Mouse (Mus musculus): Measurements from ENCODE around the gene Msmb. TPM values are rescaled to one million over a fixed set of nuclear protein-coding genes. Genes with fewer than 3 reads are reported as not detected.

Gene Msmb
- total and polyA plus RNA-seq, 3 experiments, result not detected

- Histone ChIP-seq H3K27ac (ENCODE audit: control insufficient read depth, low read depth, low read length) (no peak overlapping the region), H3K9ac (ENCODE audit: control insufficient read depth, low read depth, low read length, poor library complexity, severe bottlenecking) (no peak overlapping the region), H3K79me2 (ENCODE audit: control insufficient read depth, insufficient read depth, low read length, poor library complexity) (peaks cover 9% of the 10 kb centered on the region), H3K4me1 (ENCODE audit: control insufficient read depth in 1 of 2, insufficient read depth in 2 of 2, low read length in 2 of 2) (0 out of 4 replicates have a peak, but pooled peaks cover 0 to under 1% of the 10 kb centered on the region in 2 experiments), H3K9me3 (replicated peaks; ENCODE audit: insufficient read depth, low read length) (no peaks in the 10 kb centered on the region), H3K36me3 (ENCODE audit: control insufficient read depth in 1 of 2, insufficient read depth in 2 of 2, low read length in 2 of 2) (peaks cover 0 to 30% of the 10 kb centered on the region in 2 experiments; a peak in 3 of 4 replicates), H3K27me3 (ENCODE audit: control insufficient read depth in 1 of 2, insufficient read depth in 2 of 2, low read length in 2 of 2) (no peaks in the 10 kb centered on the region), H3K4me3 (ENCODE audit: control insufficient read depth in 1 of 2, insufficient read depth in 1 of 2, low read depth in 2 of 2, low read length in 2 of 2) (no peak overlapping the region)
- TF ChIP-seq MAX (IDR thresholded peaks at IDR 0.05; ENCODE audit: low read length), result no peak
- TF ChIP-seq NRF1 (IDR thresholded peaks at IDR 0.05; ENCODE audit: insufficient read depth, low read depth, low read length, poor library complexity, severe bottlenecking), result no peak
- TF ChIP-seq POLR2A (IDR thresholded peaks at IDR 0.05; ENCODE audit: control insufficient read depth in 1 of 2, insufficient read depth in 1 of 2, low read depth in 1 of 2, low read length in 2 of 2, poor library complexity in 1 of 2), result no peak
- TF ChIP-seq CHD1 (IDR thresholded peaks at IDR 0.05; ENCODE audit: low read depth, low read length), result no peak
- DNase-seq (ENCODE audit: low read depth, low spot score), result no peak
Measured at GRCm38 (mm10) chr14:32093500-32094117, 48.2 kb upstream of the Msmb start.

DNA sequence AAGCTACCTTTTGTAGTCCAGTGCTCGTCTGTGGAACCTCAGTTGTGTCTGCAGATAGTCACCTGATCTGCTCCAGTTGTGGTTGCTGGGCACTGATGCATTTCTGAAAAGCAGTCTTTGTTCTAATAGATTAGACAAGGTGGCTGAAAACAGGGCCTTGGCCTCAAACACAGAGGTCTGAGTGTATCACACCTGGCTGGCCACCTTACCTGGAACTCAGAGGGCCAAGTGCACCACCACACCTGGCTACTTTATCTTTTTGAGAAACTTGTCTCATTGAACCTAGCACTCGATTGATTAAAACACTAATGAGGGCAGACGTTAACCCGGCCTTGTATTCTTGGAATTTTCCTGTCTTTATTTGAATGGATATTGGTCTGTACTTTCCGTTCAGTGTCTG is 46.2 kb upstream of the Msmb start:
- H3K4me1 ChIP-seq (ENCODE audit: control insufficient read depth in 1 of 2, insufficient read depth in 2 of 2, low read length in 2 of 2), result no peaks in the 10 kb centered on the region
- no peak for DNase-seq (ENCODE audit: low read depth, low spot score)
- peaks cover 0 to 45% of the 10 kb centered on the region in 2 experiments; a peak in 2 of 4 replicates for H3K36me3 ChIP-seq (ENCODE audit: control insufficient read depth in 1 of 2, insufficient read depth in 2 of 2, low read length in 2 of 2)
- no peak overlapping the region for H3K27ac ChIP-seq (ENCODE audit: control insufficient read depth, low read depth, low read length)
- no peaks in the 10 kb centered on the region for H3K9me3 ChIP-seq (replicated peaks; ENCODE audit: insufficient read depth, low read length)
- H3K4me3 ChIP-seq (ENCODE audit: control insufficient read depth in 1 of 2, insufficient read depth in 1 of 2, low read depth in 2 of 2, low read length in 2 of 2), result no peak overlapping the region
- H3K9ac ChIP-seq (ENCODE audit: control insufficient read depth, low read depth, low read length, poor library complexity, severe bottlenecking), result no peak overlapping the region
- no peaks in the 10 kb centered on the region for H3K27me3 ChIP-seq (ENCODE audit: control insufficient read depth in 1 of 2, insufficient read depth in 2 of 2, low read length in 2 of 2)
- TF ChIP-seq NRF1 (IDR thresholded peaks at IDR 0.05; ENCODE audit: insufficient read depth, low read depth, low read length, poor library complexity, severe bottlenecking) (no peak), POLR2AphosphoS5 (IDR thresholded peaks at IDR 0.05; ENCODE audit: borderline replicate concordance, low read depth, low read length) (no peak), ELF1 (IDR thresholded peaks at IDR 0.05; ENCODE audit: low read depth, low read length) (no peak), EP300 (IDR thresholded peaks at IDR 0.05; ENCODE audit: low read depth in 1 of 2, low read length in 2 of 2) (no peak), KAT2A (conservative IDR thresholded peaks at IDR 0.05; ENCODE audit: low read depth, low read length) (no peak), USF1 (IDR thresholded peaks at IDR 0.05; ENCODE audit: low read depth, low read length) (no peak), JUND (IDR thresholded peaks at IDR 0.05; ENCODE audit: low read depth, low read length) (no peak), CTCF (IDR thresholded peaks at IDR 0.05 in 2 of 3, conservative IDR thresholded peaks at IDR 0.05 in 1 of 3; ENCODE audit: control insufficient read depth in 1 of 3, insufficient read depth in 1 of 3, low read depth in 2 of 3, low read length in 3 of 3, poor library complexity in 1 of 3, severe bottlenecking in 1 of 3) (no peak), GATA1 (IDR thresholded peaks at IDR 0.05; ENCODE audit: low read depth, low read length) (no peak), ZMIZ1 (IDR thresholded peaks at IDR 0.05; ENCODE audit: low read depth, low read length) (no peak), MXI1 (IDR thresholded peaks at IDR 0.05; ENCODE audit: low read depth, low read length) (no peak), HCFC1 (IDR thresholded peaks at IDR 0.05; ENCODE audit: low read depth, low read length) (no peak), MYB (IDR thresholded peaks at IDR 0.05; ENCODE audit: low read depth, low read length) (no peak), MAFK (IDR thresholded peaks at IDR 0.05; ENCODE audit: borderline replicate concordance, low read depth, low read length) (no peak), CHD2 (IDR thresholded peaks at IDR 0.05; ENCODE audit: low read length) (no peak), ZNF384 (IDR thresholded peaks at IDR 0.05; ENCODE audit: low read depth, low read length) (no peak), USF2 (IDR thresholded peaks at IDR 0.05; ENCODE audit: borderline replicate concordance in 1 of 2, insufficient read depth in 1 of 2, low read depth in 1 of 2, low read length in 2 of 2) (no peak), E2F4 (IDR thresholded peaks at IDR 0.05; ENCODE audit: borderline replicate concordance, low read depth, low read length) (no peak)
- no peaks in the 10 kb centered on the region for H3K79me2 ChIP-seq (ENCODE audit: control insufficient read depth, insufficient read depth, low read length, poor library complexity)
